Mouse (Mus musculus) embryonic fibroblast, embryonic 13.5 days (primary cell): Measurements from ENCODE around the gene Slc24a4.

ENCODE experiments used
- CTCF ChIP-seq: IDR thresholded peaks from 2 replicates; pipeline ENCODE4 v1.5.1; 2011; ENCODE audit warnings: mild to moderate bottlenecking, control low read depth, low read length, moderate library complexity, borderline replicate concordance; ENCODE audit not compliant: insufficient read depth
- POLR2A ChIP-seq: IDR thresholded peaks from 2 replicates; pipeline ENCODE4 v1.6.1; 2011; ENCODE audit warnings: low read depth, mild to moderate bottlenecking, control low read depth, low read length, moderate library complexity

- TF ChIP-seq POLR2A (no peak), CTCF (no peak)
Measured at GRCm38 (mm10) chr12:102202901-102203300, 74.4 kb downstream of the Slc24a4 start.
